Mouse (Mus musculus) cerebellum, adult 9-11 months (tissue): Measurements from ENCODE around the gene Etv2.

ENCODE experiments used
- DNase-seq: peaks from one replicate; pipeline ENCODE4 v3.0.0; 2022

Gene Etv2

GRCm38 (mm10) chr7:30635752-30636151, at the start of gene Etv2:
Gene Etv2 (minus strand): TSS chr7:30635852.
- no peak for DNase-seq

- no peak for DNase-seq
Observed at GRCm38 (mm10) chr7:30683425-30683824, 47.8 kb upstream of the Etv2 start.

- DNase-seq: no peak
Observed at GRCm38 (mm10) chr7:30681897-30682296, 46.2 kb upstream of the Etv2 start.

GRCm38 (mm10) chr7:30678263-30678975, 42.8 kb upstream of the Etv2 start:
- DNase-seq: no peak

- no peak for DNase-seq
Observed at GRCm38 (mm10) chr7:30671480-30671879, 35.8 kb upstream of the Etv2 start, which contains the start of gene Pmis2. Gene Pmis2 (minus strand): TSS chr7:30671605.

- no peak for DNase-seq
Observed at GRCm38 (mm10) chr7:30669229-30669628, 33.6 kb upstream of the Etv2 start.

GRCm38 (mm10) chr7:30665321-30665720, 29.7 kb upstream of the Etv2 start:
- peak; percentile 42 for DNase-seq

- peak; percentile 90 for DNase-seq
Observed at GRCm38 (mm10) chr7:30664529-30665200, 29.0 kb upstream of the Etv2 start, which contains the start of gene Haus5. Gene Haus5 (minus strand): TSS chr7:30664994.

GRCm38 (mm10) chr7:30649591-30650540, 14.2 kb upstream of the Etv2 start, which contains the start of gene Rbm42:
Gene Rbm42 (minus strand): TSS chr7:30650317.
- DNase-seq: peak; percentile 99

GRCm38 (mm10) chr7:30639083-30639482, 3.4 kb upstream of the Etv2 start:
- no peak for DNase-seq

- DNase-seq: no peak
Observed at GRCm38 (mm10) chr7:30636395-30636794, 743 bp upstream of the Etv2 start.

- DNase-seq: no peak
Observed at GRCm38 (mm10) chr7:30634621-30635020, 1.0 kb downstream of the Etv2 start.

- DNase-seq: no peak
Observed at GRCm38 (mm10) chr7:30633762-30634412, 1.8 kb downstream of the Etv2 start.

- DNase-seq: no peak
Observed at GRCm38 (mm10) chr7:30629013-30629412, 6.6 kb downstream of the Etv2 start.

- DNase-seq: no peak
Observed at GRCm38 (mm10) chr7:30626647-30627046, 9.0 kb downstream of the Etv2 start.

- peak; percentile 89 for DNase-seq
Observed at GRCm38 (mm10) chr7:30625530-30626384, 9.9 kb downstream of the Etv2 start, which contains the start of gene Cox6b1. Gene Cox6b1 (minus strand): TSS chr7:30626151.

GRCm38 (mm10) chr7:30619202-30619601, 16.4 kb downstream of the Etv2 start:
- DNase-seq: no peak

GRCm38 (mm10) chr7:30618658-30619057, 17.0 kb downstream of the Etv2 start:
- DNase-seq: no peak

- no peak for DNase-seq
Observed at GRCm38 (mm10) chr7:30615049-30615760, 20.4 kb downstream of the Etv2 start.

GRCm38 (mm10) chr7:30614454-30614853, 21.2 kb downstream of the Etv2 start:
- DNase-seq: no peak
